Mouse (Mus musculus): Measurements from ENCODE around the gene Cisd1. TPM values are rescaled to one million over a fixed set of nuclear protein-coding genes. Genes with fewer than 3 reads are reported as not detected.
A peak's percentile ranks its signal among the peaks of the same experiment; 100 is the strongest.

The Cisd1 gene
- polyA plus RNA-seq, 1 experiment = 178 TPM

DNA sequence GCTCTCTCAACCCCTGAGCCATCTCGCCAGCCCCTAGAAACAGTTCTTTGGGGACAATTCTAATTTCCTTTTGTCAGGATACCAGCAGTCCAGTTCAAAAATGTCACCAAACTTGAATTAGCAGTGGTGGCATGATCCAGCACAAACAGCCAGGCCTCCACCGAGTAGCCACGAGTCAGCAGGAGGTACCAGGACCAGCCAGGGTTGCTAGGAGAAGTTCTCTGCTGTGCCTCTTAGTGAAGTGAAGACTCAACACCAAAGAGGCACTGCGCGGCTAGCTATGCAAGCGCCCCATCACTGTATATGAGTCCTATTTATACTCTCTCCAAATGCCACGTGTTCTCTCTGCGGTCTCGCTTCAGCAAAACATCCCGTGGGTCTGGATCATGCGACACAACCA lies 28.7 kb downstream of the Cisd1 start:
- no peak overlapping the region for H3K4me3 ChIP-seq (ENCODE audit: insufficient read depth, low read length)
- H3K27ac ChIP-seq (ENCODE audit: insufficient read depth, low read length) = no peak overlapping the region
- no peaks in the 10 kb centered on the region for H3K4me1 ChIP-seq (ENCODE audit: control insufficient read depth, insufficient read depth, low read length)
- TF ChIP-seq CTCF (IDR thresholded peaks at IDR 0.05; ENCODE audit: extremely low read depth, insufficient read depth, low read length) = no peak
- no peak for TF ChIP-seq POLR2A (IDR thresholded peaks at IDR 0.05; ENCODE audit: extremely low read depth, insufficient read depth, low read length)

DNA sequence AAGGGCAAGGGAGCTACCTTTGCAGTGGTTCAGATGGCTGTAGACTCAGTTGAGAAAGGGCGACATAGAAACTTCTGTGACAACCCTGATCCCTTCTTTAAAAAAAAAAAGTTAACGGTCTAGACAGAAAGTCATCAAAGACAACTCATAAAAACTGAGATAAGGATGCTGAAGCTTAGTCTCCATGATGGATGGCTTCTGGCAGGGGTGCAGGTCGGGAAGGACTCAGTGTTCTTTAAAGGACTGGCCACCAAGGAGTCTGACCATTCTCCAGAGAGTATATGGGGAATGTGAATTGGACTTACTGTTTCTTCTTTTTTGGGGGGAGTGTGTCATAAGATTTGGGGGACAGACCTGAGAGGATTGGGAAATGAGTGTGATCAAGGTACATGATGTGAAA lies 30.2 kb downstream of the Cisd1 start:
- TF ChIP-seq POLR2A (IDR thresholded peaks at IDR 0.05; ENCODE audit: extremely low read depth, insufficient read depth, low read length) = no peak
- no peak for TF ChIP-seq CTCF (IDR thresholded peaks at IDR 0.05; ENCODE audit: extremely low read depth, insufficient read depth, low read length)
- H3K27ac ChIP-seq (ENCODE audit: insufficient read depth, low read length) = no peak overlapping the region
- no peaks in the 10 kb centered on the region for H3K4me1 ChIP-seq (ENCODE audit: control insufficient read depth, insufficient read depth, low read length)
- no peak overlapping the region for H3K4me3 ChIP-seq (ENCODE audit: insufficient read depth, low read length)

DNA sequence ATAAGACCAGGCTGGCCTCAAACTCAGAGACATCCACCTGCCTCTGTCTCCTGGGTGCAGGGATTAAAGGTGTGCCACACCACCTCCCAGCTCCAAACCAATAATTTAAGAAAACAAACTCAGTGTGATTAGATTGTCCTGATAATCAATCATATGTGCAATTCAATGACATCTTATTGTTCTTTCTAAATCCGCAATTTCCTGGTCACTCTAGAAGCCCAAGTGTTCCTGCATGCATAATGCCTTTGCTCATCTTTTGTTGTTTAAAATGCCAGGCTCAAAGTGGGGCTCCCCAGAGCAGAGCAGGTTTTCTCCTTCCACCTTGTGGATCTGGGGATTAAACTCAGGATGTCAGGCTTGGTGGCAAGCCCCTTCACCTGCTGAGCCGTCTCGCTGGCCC lies 34.5 kb downstream of the Cisd1 start:
- Histone ChIP-seq H3K27ac (ENCODE audit: insufficient read depth, low read length) (no peak overlapping the region), H3K4me1 (ENCODE audit: control insufficient read depth, insufficient read depth, low read length) (no peaks in the 10 kb centered on the region), H3K4me3 (ENCODE audit: insufficient read depth, low read length) (no peak overlapping the region)
- TF ChIP-seq POLR2A (IDR thresholded peaks at IDR 0.05; ENCODE audit: extremely low read depth, insufficient read depth, low read length) (no peak), CTCF (IDR thresholded peaks at IDR 0.05; ENCODE audit: extremely low read depth, insufficient read depth, low read length) (no peak)

DNA sequence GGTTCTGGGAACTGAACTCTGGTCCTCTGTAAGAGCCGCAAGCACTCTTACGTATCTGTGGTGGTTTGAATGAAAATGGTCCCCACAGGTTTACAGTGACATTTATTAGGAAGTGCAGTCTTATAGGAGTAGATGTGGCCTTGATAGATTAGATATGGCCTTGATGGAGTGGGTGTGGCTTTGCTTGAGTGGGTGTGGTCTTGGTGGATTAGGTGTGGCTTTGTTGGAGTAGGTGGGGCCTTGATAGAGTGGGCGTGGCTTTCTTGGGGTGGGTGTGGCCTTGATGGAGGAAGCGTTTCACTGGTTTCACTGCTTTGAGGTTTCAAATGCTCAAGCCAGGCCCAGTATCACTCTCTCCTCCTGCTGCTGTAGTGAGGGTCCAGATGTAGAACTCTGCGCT lies 36.6 kb downstream of the Cisd1 start:
- Histone ChIP-seq H3K4me1 (ENCODE audit: control insufficient read depth, insufficient read depth, low read length) (no peaks in the 10 kb centered on the region), H3K4me3 (ENCODE audit: insufficient read depth, low read length) (no peak overlapping the region), H3K27ac (ENCODE audit: insufficient read depth, low read length) (no peak overlapping the region)
- no peak for TF ChIP-seq POLR2A (IDR thresholded peaks at IDR 0.05; ENCODE audit: extremely low read depth, insufficient read depth, low read length)
- TF ChIP-seq CTCF (IDR thresholded peaks at IDR 0.05; ENCODE audit: extremely low read depth, insufficient read depth, low read length) = no peak

DNA sequence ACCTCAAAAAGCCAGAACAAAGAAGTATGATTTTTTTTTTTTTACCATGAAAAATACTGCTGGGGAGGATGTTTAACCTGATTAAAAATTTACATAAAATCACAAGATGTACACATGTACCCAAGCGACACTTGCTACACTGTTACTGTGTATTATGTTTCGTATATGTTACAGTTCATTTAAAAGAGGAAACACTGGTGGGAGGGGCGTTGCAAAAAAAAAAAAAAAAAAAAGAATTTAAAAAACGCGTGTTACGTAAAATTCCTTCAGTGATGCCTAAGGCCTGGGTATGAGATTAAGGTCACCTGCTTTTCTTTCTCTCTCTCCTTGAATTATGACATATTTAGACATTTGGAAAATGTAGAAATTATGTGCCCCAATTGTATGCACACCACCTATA lies 38.0 kb downstream of the Cisd1 start:
- Histone ChIP-seq H3K27ac (ENCODE audit: insufficient read depth, low read length) (no peak overlapping the region), H3K4me3 (ENCODE audit: insufficient read depth, low read length) (no peak overlapping the region), H3K4me1 (ENCODE audit: control insufficient read depth, insufficient read depth, low read length) (no peaks in the 10 kb centered on the region)
- TF ChIP-seq CTCF (IDR thresholded peaks at IDR 0.05; ENCODE audit: extremely low read depth, insufficient read depth, low read length) = no peak
- TF ChIP-seq POLR2A (IDR thresholded peaks at IDR 0.05; ENCODE audit: extremely low read depth, insufficient read depth, low read length) = no peak

DNA sequence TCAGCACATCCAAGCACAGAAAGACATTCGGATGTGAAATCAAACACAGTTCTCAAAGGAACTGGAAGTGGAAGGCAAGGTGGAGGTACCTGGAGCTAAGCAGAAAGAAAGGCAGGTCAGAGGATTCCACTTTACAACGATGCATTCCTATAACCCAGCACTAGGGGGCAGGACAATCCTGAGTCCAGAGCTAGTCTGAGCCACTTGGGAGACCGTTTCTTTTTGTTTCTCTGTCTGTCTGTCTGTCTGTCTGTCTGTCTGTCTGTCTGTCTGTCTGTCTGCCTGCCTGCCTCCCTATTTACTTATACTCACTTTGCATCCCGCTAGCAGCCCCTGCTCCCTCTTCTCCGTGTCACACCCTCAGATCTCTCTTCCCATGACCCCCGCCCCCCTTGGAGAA lies 38.6 kb downstream of the Cisd1 start:
- Histone ChIP-seq H3K4me3 (ENCODE audit: insufficient read depth, low read length) (no peak overlapping the region), H3K27ac (ENCODE audit: insufficient read depth, low read length) (no peak overlapping the region), H3K4me1 (ENCODE audit: control insufficient read depth, insufficient read depth, low read length) (no peaks in the 10 kb centered on the region)
- TF ChIP-seq POLR2A (IDR thresholded peaks at IDR 0.05; ENCODE audit: extremely low read depth, insufficient read depth, low read length) (no peak), CTCF (IDR thresholded peaks at IDR 0.05; ENCODE audit: extremely low read depth, insufficient read depth, low read length) (peak; percentile 70)

DNA sequence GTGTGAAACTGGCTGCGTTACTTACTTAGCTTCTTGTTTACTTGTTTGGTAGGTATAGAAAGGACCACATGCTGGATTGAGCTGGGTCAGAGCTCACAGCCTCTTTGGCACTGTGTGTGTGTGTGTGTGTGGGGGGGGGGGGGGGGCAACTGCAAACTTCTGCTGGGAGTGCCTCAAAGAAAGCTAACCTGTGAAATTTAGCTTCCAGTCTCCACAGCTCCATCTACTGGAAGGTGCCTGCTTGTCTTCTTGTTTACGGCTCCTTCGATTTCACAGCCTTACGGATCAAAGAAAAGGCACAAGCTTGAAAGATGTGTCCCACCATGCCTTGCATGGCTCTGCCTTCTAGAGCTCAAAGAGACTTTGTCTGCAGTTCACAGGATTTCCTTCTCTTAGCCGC lies 42.3 kb downstream of the Cisd1 start:
- Histone ChIP-seq H3K27ac (ENCODE audit: insufficient read depth, low read length) (no peak overlapping the region), H3K4me3 (ENCODE audit: insufficient read depth, low read length) (no peak overlapping the region), H3K4me1 (ENCODE audit: control insufficient read depth, insufficient read depth, low read length) (no peaks in the 10 kb centered on the region)
- TF ChIP-seq POLR2A (IDR thresholded peaks at IDR 0.05; ENCODE audit: extremely low read depth, insufficient read depth, low read length) = no peak
- TF ChIP-seq CTCF (IDR thresholded peaks at IDR 0.05; ENCODE audit: extremely low read depth, insufficient read depth, low read length) = peak; percentile 59

DNA sequence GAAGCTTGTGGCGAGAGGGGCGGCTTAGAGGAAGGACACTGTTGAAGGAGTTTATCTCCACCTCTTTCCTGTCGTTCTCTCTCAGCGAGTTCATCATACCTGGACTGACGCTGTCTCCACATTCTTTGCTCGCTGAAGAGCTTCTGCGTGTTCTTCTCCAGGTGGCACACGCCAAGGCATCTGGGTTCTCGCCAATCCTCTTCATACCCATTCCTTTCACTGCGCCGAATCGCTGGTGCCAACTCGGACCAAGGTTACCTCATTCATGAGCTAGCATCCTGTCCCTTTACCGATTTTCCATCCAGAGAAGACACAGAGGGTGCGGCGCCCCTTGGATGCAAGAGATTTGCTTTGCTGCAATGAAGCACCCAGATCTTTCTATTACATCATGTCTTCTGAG lies 44.6 kb downstream of the Cisd1 start:
- TF ChIP-seq CTCF (IDR thresholded peaks at IDR 0.05; ENCODE audit: extremely low read depth, insufficient read depth, low read length) (no peak), POLR2A (IDR thresholded peaks at IDR 0.05; ENCODE audit: extremely low read depth, insufficient read depth, low read length) (no peak)
- H3K4me3 ChIP-seq (ENCODE audit: insufficient read depth, low read length) = no peak overlapping the region

DNA sequence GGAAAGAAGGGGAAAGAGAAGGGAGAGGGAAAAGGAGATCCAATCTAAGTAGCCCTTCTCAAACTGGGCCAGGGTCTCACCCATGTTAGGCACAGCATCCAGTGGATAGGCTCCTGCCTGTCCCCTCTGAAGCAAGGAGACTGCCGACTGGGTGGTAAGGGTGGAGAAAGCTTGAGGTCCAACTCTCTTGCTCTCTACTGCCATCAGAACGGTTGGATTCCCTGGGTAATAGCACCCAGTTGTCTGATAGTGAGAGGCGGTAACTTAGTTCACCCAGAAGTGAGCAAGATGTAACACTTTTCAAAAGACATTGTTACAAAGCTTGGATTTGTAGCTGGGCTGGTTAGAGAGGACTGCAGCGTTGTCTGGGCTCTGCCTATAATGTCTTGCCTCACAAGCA lies 51.5 kb downstream of the Cisd1 start:
- TF ChIP-seq CTCF (IDR thresholded peaks at IDR 0.05; ENCODE audit: extremely low read depth, insufficient read depth, low read length) (no peak), POLR2A (IDR thresholded peaks at IDR 0.05; ENCODE audit: extremely low read depth, insufficient read depth, low read length) (no peak)
- no peak overlapping the region for H3K4me3 ChIP-seq (ENCODE audit: insufficient read depth, low read length)
- H3K27ac ChIP-seq (ENCODE audit: insufficient read depth, low read length) = no peak overlapping the region
- H3K4me1 ChIP-seq (ENCODE audit: control insufficient read depth, insufficient read depth, low read length) = no peaks in the 10 kb centered on the region

More for the DNA sequence above, 44.6 kb downstream of the Cisd1 start:
- Histone ChIP-seq H3K4me1 (ENCODE audit: control insufficient read depth, insufficient read depth, low read length) (no peaks in the 10 kb centered on the region), H3K27ac (ENCODE audit: insufficient read depth, low read length) (no peak overlapping the region)

DNA sequence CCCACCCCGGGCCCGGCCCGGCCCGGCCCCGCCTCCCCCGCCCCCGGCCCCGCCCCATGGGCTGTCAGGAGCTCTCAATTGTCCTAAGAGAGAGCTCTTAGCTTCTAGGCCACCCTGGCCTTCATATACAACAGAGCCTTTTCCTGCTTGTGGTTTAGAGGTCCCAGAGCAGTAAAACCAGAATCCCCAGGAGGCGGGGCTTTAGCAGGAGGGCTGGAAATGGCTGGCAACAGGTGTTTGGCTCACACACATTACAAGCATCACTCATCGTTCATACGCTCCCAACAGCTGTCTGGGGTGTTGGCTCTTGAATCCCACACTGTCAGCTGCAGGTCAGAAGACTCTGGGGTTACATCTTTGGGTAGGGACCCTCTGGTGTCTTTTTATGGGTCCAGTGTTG lies 52.5 kb downstream of the Cisd1 start:
- no peak overlapping the region for H3K27ac ChIP-seq (ENCODE audit: insufficient read depth, low read length)
- H3K4me3 ChIP-seq (ENCODE audit: insufficient read depth, low read length) = no peak overlapping the region
- H3K4me1 ChIP-seq (ENCODE audit: control insufficient read depth, insufficient read depth, low read length) = no peaks in the 10 kb centered on the region
- no peak for TF ChIP-seq CTCF (IDR thresholded peaks at IDR 0.05; ENCODE audit: extremely low read depth, insufficient read depth, low read length)
- no peak for TF ChIP-seq POLR2A (IDR thresholded peaks at IDR 0.05; ENCODE audit: extremely low read depth, insufficient read depth, low read length)

DNA sequence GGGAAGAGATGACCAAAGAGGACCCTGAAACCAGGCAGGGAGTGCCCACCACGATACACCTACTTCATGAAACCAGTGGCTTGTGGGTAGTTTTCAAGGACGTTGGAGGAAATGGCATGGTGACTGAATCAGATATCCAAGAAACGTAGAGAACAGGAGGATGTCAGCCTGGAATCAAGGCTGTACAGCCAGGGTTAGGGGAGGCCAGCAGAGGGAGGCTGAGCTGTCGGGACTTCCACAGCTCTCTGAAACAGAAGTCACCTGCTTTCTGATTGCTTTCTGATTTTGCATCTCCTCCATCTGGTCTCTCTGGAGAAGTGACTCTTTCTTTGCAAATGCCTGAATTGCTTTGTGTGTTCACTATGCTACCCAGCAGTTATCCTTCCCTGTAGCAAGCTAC lies 53.0 kb downstream of the Cisd1 start:
- Histone ChIP-seq H3K4me1 (ENCODE audit: control insufficient read depth, insufficient read depth, low read length) (no peaks in the 10 kb centered on the region), H3K4me3 (ENCODE audit: insufficient read depth, low read length) (no peak overlapping the region), H3K27ac (ENCODE audit: insufficient read depth, low read length) (no peak overlapping the region)
- TF ChIP-seq CTCF (IDR thresholded peaks at IDR 0.05; ENCODE audit: extremely low read depth, insufficient read depth, low read length) (no peak), POLR2A (IDR thresholded peaks at IDR 0.05; ENCODE audit: extremely low read depth, insufficient read depth, low read length) (no peak)

Data from cortical plate, adult 2 months (tissue).